Mouse (Mus musculus) neural tube, embryonic 15.5 days (tissue): ENCODE results near the gene Lmbr1l. TPM values are rescaled to one million over a fixed set of nuclear protein-coding genes. Genes with fewer than 3 reads are reported as not detected.
"Not testable (repeated sequence)": the region's sequence is repeated elsewhere in the genome, so short reads cannot be mapped to it uniquely, and the experiment has no call there.

Source experiments
- ATAC-seq: fragments of 200-750 bp; cut with Nextera tagmentation; 2 replicates; pipeline ENCODE4 v1.8.0; 2017; ENCODE audit warnings: mild to moderate bottlenecking, moderate TSS enrichment, moderate library complexity; ENCODE audit not compliant: low FRiP score
- H3K27ac ChIP-seq: fragments of 300-500 bp; sonication (generic); replicated peaks from 2 replicates; pipeline ENCODE4 v1.5.1; 2015; ENCODE audit warnings: mild to moderate bottlenecking, inconsistent platforms
- H3K27me3 ChIP-seq: fragments of 300-500 bp; sonication (generic); replicated peaks from 2 replicates; pipeline ENCODE4 v1.6.1; 2015; ENCODE audit warnings: inconsistent platforms
- H3K36me3 ChIP-seq: fragments of 300-500 bp; sonication (generic); 2 replicates; pipeline ENCODE4 v1.6.1; 2015; ENCODE audit warnings: inconsistent platforms
- H3K4me1 ChIP-seq: fragments of 300-500 bp; sonication (generic); 2 replicates; pipeline ENCODE4 v1.6.1; 2015; ENCODE audit warnings: inconsistent platforms
- H3K4me2 ChIP-seq: fragments of 300-500 bp; sonication (generic); 2 replicates; pipeline ENCODE4 v1.6.1; 2015; ENCODE audit warnings: inconsistent platforms, mild to moderate bottlenecking, moderate library complexity
- H3K4me3 ChIP-seq: fragments of 300-500 bp; sonication (generic); replicated peaks from 2 replicates; pipeline ENCODE4 v1.5.1; 2015; ENCODE audit warnings: mild to moderate bottlenecking, inconsistent platforms
- H3K9ac ChIP-seq: fragments of 300-500 bp; sonication (generic); replicated peaks from 2 replicates; pipeline ENCODE4 v1.6.1; 2015; ENCODE audit warnings: mild to moderate bottlenecking, inconsistent platforms
- H3K9me3 ChIP-seq: fragments of 300-500 bp; sonication (generic); replicated peaks from 2 replicates; pipeline ENCODE4 v1.6.1; 2016; ENCODE audit warnings: inconsistent platforms
- WGBS: fragments of 180-500 bp; shearing (Covaris S2); methylation state at CpG from one replicate; pipeline ENCODE4 v1.1.7; 2015; ENCODE audit warnings: mixed read lengths; 5-methylcytosine and 5-hydroxymethylcytosine counted together
- polyA plus RNA-seq: library from polyadenylated mRNA; unstranded; fragments of >200 nt; fragmentation: Nextera tagmentation; extraction: Ambion mirVana; gene quantifications from 2 replicates; pipeline ENCODE4 v1.2.1, GENCODE M21; 2015

Gene Lmbr1l
- polyA plus RNA-seq, 1 experiment from 2014 or later = 28.6 TPM

- H3K36me3 ChIP-seq, H3K9me3 ChIP-seq, H3K27me3 ChIP-seq, ATAC-seq: not testable (repeated sequence)
- WGBS = 32% methylated on average over 11 of the region's 15 CpGs
- Histone ChIP-seq H3K4me3 (peak overlapping the region; percentile 83), H3K4me1 (peaks cover 32% of the 10 kb centered on the region), H3K4me2 (peak overlapping the region; percentile 67), H3K9ac (peak overlapping the region; percentile 100), H3K27ac (peak overlapping the region; percentile 100)
Measured at GRCm38 (mm10) chr15:98951122-98952062, 33.4 kb upstream of the Lmbr1l start.

- no peak for ATAC-seq
- peak overlapping the region; percentile 30 for H3K27ac ChIP-seq
- peaks cover 8% of the 10 kb centered on the region for H3K36me3 ChIP-seq
- H3K9me3 ChIP-seq = no peaks in the 10 kb centered on the region
- H3K4me1 ChIP-seq = peaks cover 25% of the 10 kb centered on the region
- H3K4me3 ChIP-seq = peak overlapping the region; percentile 38
- 19% methylated on average over 3 of the region's 3 CpGs for WGBS
- H3K9ac ChIP-seq = peak overlapping the region; percentile 59
- H3K27me3 ChIP-seq = no peaks in the 10 kb centered on the region
- peak overlapping the region; percentile 75 for H3K4me2 ChIP-seq
Measured at GRCm38 (mm10) chr15:98949607-98949892, 31.5 kb upstream of the Lmbr1l start.

- Histone ChIP-seq H3K27ac (peak overlapping the region; percentile 30), H3K9ac (peak overlapping the region; percentile 59), H3K27me3 (no peaks in the 10 kb centered on the region), H3K4me1 (peaks cover 25% of the 10 kb centered on the region), H3K9me3 (no peaks in the 10 kb centered on the region), H3K4me2 (peak overlapping the region; percentile 75), H3K4me3 (peak overlapping the region; percentile 38), H3K36me3 (peaks cover 8% of the 10 kb centered on the region)
- 44% methylated on average over 6 of the region's 6 CpGs for WGBS
- ATAC-seq = no peak
Measured at GRCm38 (mm10) chr15:98948857-98949606, 31.0 kb upstream of the Lmbr1l start.

- Histone ChIP-seq H3K9ac (peak overlapping the region; percentile 59; the same call in 1 of the 2 replicates), H3K36me3 (peaks cover 8% of the 10 kb centered on the region), H3K4me1 (peaks cover 25% of the 10 kb centered on the region), H3K9me3 (no peaks in the 10 kb centered on the region), H3K4me2 (peak overlapping the region; percentile 75), H3K4me3 (peak overlapping the region; percentile 38; the same call in 1 of the 2 replicates), H3K27me3 (no peaks in the 10 kb centered on the region), H3K27ac (peak overlapping the region; percentile 75)
- ATAC-seq = no peak
Measured at GRCm38 (mm10) chr15:98948382-98948781, 30.4 kb upstream of the Lmbr1l start.

- WGBS = 23% methylated on average over 3 of the region's 3 CpGs
- H3K27ac ChIP-seq = peak overlapping the region; percentile 75
- no peaks in the 10 kb centered on the region for H3K27me3 ChIP-seq
- no peak for ATAC-seq
- H3K4me2 ChIP-seq = peak overlapping the region; percentile 75
- peak overlapping the region; percentile 38; the same call in 1 of the 2 replicates for H3K4me3 ChIP-seq
- no peak overlapping the region for H3K9ac ChIP-seq
- H3K36me3 ChIP-seq = peaks cover 8% of the 10 kb centered on the region
- H3K9me3 ChIP-seq = no peaks in the 10 kb centered on the region
- H3K4me1 ChIP-seq = peaks cover 25% of the 10 kb centered on the region
Measured at GRCm38 (mm10) chr15:98947884-98948283, 29.9 kb upstream of the Lmbr1l start.

- Histone ChIP-seq H3K9me3 (no peaks in the 10 kb centered on the region), H3K4me1 (peaks cover 15% of the 10 kb centered on the region), H3K27me3 (no peaks in the 10 kb centered on the region), H3K4me2 (no peak overlapping the region), H3K9ac (no peak overlapping the region), H3K36me3 (no peaks in the 10 kb centered on the region), H3K4me3 (no peak overlapping the region), H3K27ac (no peak overlapping the region)
- WGBS = 76% methylated on average over 4 of the region's 4 CpGs
- ATAC-seq = no peak
Measured at GRCm38 (mm10) chr15:98943133-98943532, 25.1 kb upstream of the Lmbr1l start.

GRCm38 (mm10) chr15:98942081-98942480 lies 24.1 kb upstream of the Lmbr1l start:
- Histone ChIP-seq H3K27ac (no peak overlapping the region), H3K9me3 (no peaks in the 10 kb centered on the region), H3K4me1 (peaks cover 6% of the 10 kb centered on the region; the same call in 1 of the 2 replicates), H3K9ac (no peak overlapping the region), H3K4me3 (no peak overlapping the region), H3K27me3 (no peaks in the 10 kb centered on the region), H3K4me2 (no peak overlapping the region), H3K36me3 (no peaks in the 10 kb centered on the region)
- ATAC-seq = no peak
- WGBS = 76% methylated on average over 4 of the region's 4 CpGs

GRCm38 (mm10) chr15:98941539-98941938 lies 23.5 kb upstream of the Lmbr1l start:
- no peak overlapping the region for H3K9ac ChIP-seq
- H3K27me3 ChIP-seq = no peaks in the 10 kb centered on the region
- no peak overlapping the region for H3K27ac ChIP-seq
- no peak overlapping the region for H3K4me2 ChIP-seq
- H3K4me3 ChIP-seq = no peak overlapping the region
- 0 out of 2 replicates have a peak, but pooled peaks cover 4% of the 10 kb centered on the region for H3K4me1 ChIP-seq
- 88% methylated on average over 2 of the region's 2 CpGs for WGBS
- no peaks in the 10 kb centered on the region for H3K9me3 ChIP-seq
- no peak for ATAC-seq
- H3K36me3 ChIP-seq = no peaks in the 10 kb centered on the region

- ATAC-seq = no peak
- Histone ChIP-seq H3K4me3 (no peak overlapping the region), H3K9me3 (no peaks in the 10 kb centered on the region), H3K27ac (no peak overlapping the region), H3K36me3 (no peaks in the 10 kb centered on the region), H3K4me2 (no peak overlapping the region), H3K27me3 (no peaks in the 10 kb centered on the region), H3K9ac (no peak overlapping the region), H3K4me1 (peaks cover 6% of the 10 kb centered on the region)
- 63% methylated on average over 10 of the region's 10 CpGs for WGBS
Measured at GRCm38 (mm10) chr15:98940816-98941215, 22.8 kb upstream of the Lmbr1l start.

GRCm38 (mm10) chr15:98934217-98934839 lies 16.3 kb upstream of the Lmbr1l start, which contains the start of gene Tuba1b:
Tuba1b (minus strand) TSS chr15:98934565.
- Histone ChIP-seq H3K9ac (peak within 1 kb of the TSS; percentile 90), H3K4me1 (peaks cover 27% of the 10 kb centered on the region), H3K36me3 (peaks cover 3% of the 10 kb centered on the region; the same call in 1 of the 2 replicates), H3K27me3 (no peaks in the 10 kb centered on the region), H3K4me2 (peak within 1 kb of the TSS; percentile 66), H3K27ac (peak within 1 kb of the TSS; percentile 99), H3K4me3 (peak within 1 kb of the TSS; percentile 72), H3K9me3 (no peaks in the 10 kb centered on the region)
- peak; percentile 96 for ATAC-seq
- WGBS = under 1% methylated on average over 56 of the region's 58 CpGs

GRCm38 (mm10) chr15:98933833-98934216 lies 15.8 kb upstream of the Lmbr1l start:
- Histone ChIP-seq H3K4me3 (peak overlapping the region; percentile 72), H3K4me2 (peak overlapping the region; percentile 66), H3K4me1 (peaks cover 31% of the 10 kb centered on the region), H3K9me3 (no peaks in the 10 kb centered on the region), H3K27me3 (no peaks in the 10 kb centered on the region), H3K27ac (peak overlapping the region; percentile 99), H3K9ac (peak overlapping the region; percentile 90), H3K36me3 (peaks cover 3% of the 10 kb centered on the region; the same call in 1 of the 2 replicates)
- WGBS = under 1% methylated on average over 35 of the region's 35 CpGs
- ATAC-seq = peak; percentile 91
